Mouse (Mus musculus) liver, embryonic 14.5 days (tissue): ENCODE measurements around the gene Hipk2. TPM values are rescaled to one million over a fixed set of nuclear protein-coding genes. Genes with fewer than 3 reads are reported as not detected.

Experiments used
- ATAC-seq: fragments of 200-750 bp; cut with Nextera tagmentation; 2 replicates; pipeline ENCODE4 v1.8.0; 2017; ENCODE audit warnings: moderate number of reproducible peaks, mild to moderate bottlenecking, moderate library complexity; ENCODE audit not compliant: insufficient read depth
- DNase-seq, 3 experiments: peaks; one replicate each; pipeline ENCODE4 v3.0.0-alpha.2; 2012 to 2013; ENCODE audit warnings: low read depth in 3 of 3, low spot score in 3 of 3
- H3K27ac ChIP-seq: fragments of 300-500 bp; sonication (generic); 2 replicates; pipeline ENCODE4 v1.5.1; 2014; ENCODE audit warnings: moderate library complexity, mild to moderate bottlenecking, control low read depth, inconsistent platforms
- H3K27me3 ChIP-seq: fragments of 300-500 bp; sonication (generic); 2 replicates; pipeline ENCODE4 v1.6.1; 2014; ENCODE audit warnings: mild to moderate bottlenecking, low read length, moderate library complexity; ENCODE audit not compliant: control insufficient read depth, insufficient read depth
- H3K36me3 ChIP-seq: fragments of 300-500 bp; sonication (generic); replicated peaks from 2 replicates; pipeline ENCODE4 v1.6.1; 2014; ENCODE audit warnings: low read depth; ENCODE audit not compliant: control insufficient read depth, insufficient read depth
- H3K4me1 ChIP-seq, 2 experiments: fragments of 200-500 bp in 1 of 2; fragments of 300-500 bp in 1 of 2; sonication (generic) in 1 of 2; replicated peaks; 2 replicates each; pipeline ENCODE4 v1.6.1; 2012 to 2014; ENCODE audit warnings: antibody characterized with exemption in 1 of 2, inconsistent platforms in 1 of 2, low read length in 1 of 2; ENCODE audit not compliant: control insufficient read depth in 2 of 2, insufficient read depth in 2 of 2
- H3K4me2 ChIP-seq: fragments of 300-500 bp; sonication (generic); 2 replicates; pipeline ENCODE4 v1.6.1; 2014; ENCODE audit warnings: low read depth, mild to moderate bottlenecking, control low read depth, moderate library complexity
- H3K4me3 ChIP-seq, 2 experiments: fragments of 200-500 bp in 1 of 2; fragments of 300-500 bp in 1 of 2; sonication (generic) in 1 of 2; 2 replicates each; pipeline ENCODE4 v1.5.1; 2012 to 2014; ENCODE audit warnings: low read depth in 2 of 2, low read length in 2 of 2, mild to moderate bottlenecking in 2 of 2, control low read depth in 1 of 2, inconsistent platforms in 1 of 2, moderate library complexity in 1 of 2; ENCODE audit not compliant: insufficient read depth in 1 of 2
- H3K9ac ChIP-seq: fragments of 300-500 bp; sonication (generic); replicated peaks from 2 replicates; pipeline ENCODE4 v1.6.1; 2014; ENCODE audit warnings: mild to moderate bottlenecking, control low read depth, moderate library complexity
- H3K9me3 ChIP-seq: fragments of 300-500 bp; sonication (generic); 2 replicates; pipeline ENCODE4 v1.6.1; 2016; ENCODE audit warnings: low read length, mixed read lengths; ENCODE audit not compliant: control insufficient read depth
- CTCF ChIP-seq: IDR thresholded peaks from 2 replicates; pipeline ENCODE4 v1.5.1; 2016; ENCODE audit warnings: antibody characterized with exemption, low read depth, control low read depth
- EP300 ChIP-seq: IDR thresholded peaks from 2 replicates; pipeline ENCODE4 v1.6.1; 2016; ENCODE audit warnings: antibody characterized with exemption, low read depth
- WGBS: fragments of 180-500 bp; shearing (Covaris S2); extraction: QIAGEN DNeasy Blood & Tissue Kit; methylation state at CpG from one replicate; pipeline ENCODE4 v1.1.7; 2014; ENCODE audit not compliant: insufficient replicate concordance; 5-methylcytosine and 5-hydroxymethylcytosine counted together
- polyA plus RNA-seq, 2 experiments: library from polyadenylated mRNA; depleted of rRNA in 1 of 2; stranded (reverse) in 1 of 2; unstranded in 1 of 2; fragments of >200 nt; fragmentation: Nextera tagmentation in 1 of 2; extraction: Ambion mirVana in 1 of 2; gene quantifications; 2 replicates each; pipeline versions ENCODE4 v1.2.1 to v1.2.3; 2012 to 2014

The Hipk2 gene
- polyA plus RNA-seq, 2 experiments = 10.7 to 13.0 TPM

DNA sequence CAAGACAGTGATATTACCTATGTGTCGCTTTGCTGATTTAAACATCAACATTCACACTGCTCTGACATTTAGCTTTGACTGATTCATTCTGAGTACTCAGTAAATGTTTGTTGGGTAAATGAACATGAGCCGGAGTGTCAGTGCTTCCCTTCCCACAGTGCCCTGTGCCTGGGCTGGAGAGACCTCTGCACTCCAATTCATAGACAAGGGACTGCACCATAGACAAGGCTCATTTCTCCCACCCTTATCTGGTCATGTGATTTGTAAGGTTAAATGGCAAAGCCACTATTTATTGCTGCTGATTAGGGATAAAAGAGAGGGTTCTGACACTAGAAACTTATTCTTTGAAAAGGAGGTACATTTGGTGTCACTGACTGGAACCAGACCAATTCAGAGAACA, 118.4 kb downstream of the Hipk2 start:
- WGBS = 82% methylated on average over 2 of the region's 2 CpGs
- Histone ChIP-seq H3K4me1 (peaks cover 6 to 30% of the 10 kb centered on the region in 2 experiments), H3K27ac (no peak overlapping the region), H3K36me3 (peaks cover 6% of the 10 kb centered on the region), H3K4me2 (no peak overlapping the region), H3K9me3 (no peaks in the 10 kb centered on the region), H3K27me3 (no peaks in the 10 kb centered on the region), H3K9ac (no peak overlapping the region; the same call in 1 of the 2 replicates), H3K4me3 (no peak overlapping the region)
- DNase-seq = no peak
- ATAC-seq = no peak
- TF ChIP-seq CTCF = no peak
- no peak for TF ChIP-seq EP300

- DNase-seq = no peak
- TF ChIP-seq CTCF (no peak), EP300 (no peak)
- Histone ChIP-seq H3K4me3 (no peak overlapping the region), H3K9ac (no peak overlapping the region), H3K27ac (no peak overlapping the region), H3K36me3 (peaks cover 4% of the 10 kb centered on the region), H3K27me3 (no peaks in the 10 kb centered on the region), H3K4me1 (peaks cover 6 to 29% of the 10 kb centered on the region in 2 experiments), H3K4me2 (no peak overlapping the region), H3K9me3 (no peaks in the 10 kb centered on the region)
- no peak for ATAC-seq
- WGBS = 56% methylated on average over 4 of the region's 4 CpGs
Observed at GRCm38 (mm10) chr6:38756968-38757367, 119.0 kb downstream of the Hipk2 start.

- no peak overlapping the region for H3K27ac ChIP-seq
- H3K36me3 ChIP-seq = peaks cover 4% of the 10 kb centered on the region
- ATAC-seq = no peak
- no peak overlapping the region for H3K9ac ChIP-seq
- WGBS = 75% methylated on average over 2 of the region's 2 CpGs
- TF ChIP-seq EP300 (no peak), CTCF (no peak)
- H3K4me3 ChIP-seq = no peak overlapping the region
- H3K27me3 ChIP-seq = no peaks in the 10 kb centered on the region
- H3K4me1 ChIP-seq = peaks cover 6 to 26% of the 10 kb centered on the region in 2 experiments
- no peaks in the 10 kb centered on the region for H3K9me3 ChIP-seq
- no peak for DNase-seq
- no peak overlapping the region for H3K4me2 ChIP-seq
Observed at GRCm38 (mm10) chr6:38755961-38756360, 120.0 kb downstream of the Hipk2 start.

DNA sequence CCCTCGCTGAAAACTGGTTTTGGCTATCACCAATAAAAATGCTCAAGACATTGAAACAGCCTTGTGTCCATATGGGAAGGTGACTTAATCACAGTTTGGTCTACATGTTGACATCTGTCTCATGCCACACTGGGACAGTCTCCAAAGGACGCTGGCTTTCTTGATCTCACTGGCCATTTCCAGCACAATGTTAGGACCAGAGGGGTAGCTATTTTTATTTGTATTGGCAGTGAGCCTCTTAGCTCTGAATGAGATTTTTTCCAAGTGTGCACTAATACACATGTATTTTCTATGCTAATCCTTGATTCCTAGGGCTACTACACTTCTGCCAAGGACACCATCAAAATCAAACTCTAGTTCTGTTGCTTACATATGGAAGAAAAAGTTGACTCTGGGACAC, 120.8 kb downstream of the Hipk2 start:
- no peak for DNase-seq
- H3K9ac ChIP-seq = no peak overlapping the region
- H3K4me3 ChIP-seq = no peak overlapping the region
- no peak overlapping the region for H3K4me2 ChIP-seq
- no peak for TF ChIP-seq EP300
- no peak for TF ChIP-seq CTCF
- H3K27me3 ChIP-seq = no peaks in the 10 kb centered on the region
- ATAC-seq = no peak
- peaks cover 4% of the 10 kb centered on the region for H3K36me3 ChIP-seq
- H3K9me3 ChIP-seq = no peaks in the 10 kb centered on the region
- peaks cover 6 to 22% of the 10 kb centered on the region in 2 experiments for H3K4me1 ChIP-seq
- H3K27ac ChIP-seq = no peak overlapping the region
- WGBS = 85% methylated on average over 2 of the region's 2 CpGs

GRCm38 (mm10) chr6:38753729-38754128, 122.2 kb downstream of the Hipk2 start:
- WGBS = 75% methylated on average over 2 of the region's 2 CpGs
- Histone ChIP-seq H3K9ac (no peak overlapping the region), H3K9me3 (no peaks in the 10 kb centered on the region), H3K36me3 (peaks cover 4% of the 10 kb centered on the region), H3K4me3 (no peak overlapping the region), H3K27me3 (no peaks in the 10 kb centered on the region), H3K4me1 (peaks cover 6 to 21% of the 10 kb centered on the region in 2 experiments), H3K27ac (no peak overlapping the region), H3K4me2 (no peak overlapping the region)
- ATAC-seq (no peak), DNase-seq (no peak)
- TF ChIP-seq CTCF (no peak), EP300 (no peak)
